Mouse (Mus musculus) CD8-positive naive resting alpha-beta T cell, adult 2 months (primary cell): ENCODE measurements around the gene Gpr155.

Source experiments
- DNase-seq, 2 experiments: peaks; one replicate each; pipeline ENCODE4 v3.0.0; 2022; ENCODE audit warnings: low read depth in 2 of 2, low spot score in 2 of 2

The Gpr155 gene

DNA sequence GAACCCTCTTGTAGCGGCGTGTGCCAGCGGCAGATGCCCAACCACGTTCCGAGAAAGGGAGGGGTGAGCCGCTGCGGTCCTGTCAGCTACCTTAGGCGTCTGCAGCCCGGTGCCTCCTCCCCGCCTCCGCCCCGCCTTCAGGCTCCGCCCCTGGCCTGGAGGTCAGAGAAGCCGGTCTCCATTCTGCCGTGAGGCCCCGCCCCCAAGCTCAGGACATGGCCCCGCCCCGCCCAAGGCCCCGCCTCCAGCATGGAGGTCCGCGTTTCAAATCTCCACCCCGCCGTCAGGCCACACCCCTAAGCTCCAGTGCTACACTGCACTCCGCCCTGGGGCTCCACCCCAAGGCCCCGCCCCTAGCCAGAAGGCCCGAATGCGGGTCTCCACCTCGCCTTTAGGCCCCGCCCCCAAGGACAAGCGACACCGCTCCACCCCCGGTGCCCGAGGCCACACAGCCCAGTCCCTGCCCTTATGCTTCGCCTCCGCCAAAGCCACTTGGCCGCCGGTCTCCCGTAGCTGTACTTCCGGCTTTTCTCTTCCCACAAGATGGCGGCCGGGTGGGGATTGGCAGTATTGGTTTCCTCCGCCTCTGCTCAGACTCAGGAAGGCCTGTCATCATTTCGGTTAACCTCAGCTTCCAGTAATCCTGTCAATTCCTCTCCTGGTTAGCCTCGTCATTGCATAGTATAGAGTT is at the start of gene Gpr155:
Gene Gpr155 (minus strand): TSS at position 217 of the 691 bp plus-strand sequence.
- peak; percentile 96 to 99 for DNase-seq

- no peak for DNase-seq
These were observed 49.5 kb upstream of the Gpr155 start for GRCm38 (mm10) chr2:73435847-73436246.

GRCm38 (mm10) chr2:73431959-73432396 is 45.6 kb upstream of the Gpr155 start:
- DNase-seq, result no peak

- DNase-seq, result no peak
These were observed 42.6 kb upstream of the Gpr155 start for GRCm38 (mm10) chr2:73428803-73429468.

- DNase-seq, result peak; percentile 40 to 58
These were observed 40.9 kb upstream of the Gpr155 start for GRCm38 (mm10) chr2:73427293-73427692.

- DNase-seq, result no peak
These were observed 39.5 kb upstream of the Gpr155 start for GRCm38 (mm10) chr2:73425822-73426221.

GRCm38 (mm10) chr2:73419730-73420129 is 33.4 kb upstream of the Gpr155 start:
- no peak for DNase-seq

- DNase-seq, result peak in 1 of 2 experiments; percentile 7
These were observed 32.9 kb upstream of the Gpr155 start for GRCm38 (mm10) chr2:73419285-73419684.

GRCm38 (mm10) chr2:73415892-73416291 is 29.5 kb upstream of the Gpr155 start:
- DNase-seq, result no peak

- no peak for DNase-seq
These were observed 23.7 kb upstream of the Gpr155 start for GRCm38 (mm10) chr2:73410076-73410475.

DNA sequence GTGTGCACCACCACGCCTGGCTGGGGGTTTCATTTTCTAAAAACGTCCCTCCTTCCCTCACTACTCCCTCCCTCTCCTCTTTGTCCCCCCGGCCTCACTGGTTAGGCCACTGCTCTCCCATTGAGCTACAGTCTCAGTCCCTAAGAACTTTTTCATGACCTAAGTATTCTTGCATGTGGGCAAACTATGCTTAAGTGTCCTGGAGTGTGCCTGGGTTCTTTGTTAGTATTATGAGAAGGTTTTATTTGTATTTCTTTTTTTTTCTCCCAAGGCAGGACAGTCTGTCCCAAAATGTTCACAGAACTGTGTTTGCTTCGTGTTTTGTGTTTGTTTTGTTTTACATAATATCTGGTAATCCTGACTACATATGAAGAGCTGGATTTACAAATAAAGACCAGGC is 21.3 kb upstream of the Gpr155 start:
- DNase-seq, result no peak

DNA sequence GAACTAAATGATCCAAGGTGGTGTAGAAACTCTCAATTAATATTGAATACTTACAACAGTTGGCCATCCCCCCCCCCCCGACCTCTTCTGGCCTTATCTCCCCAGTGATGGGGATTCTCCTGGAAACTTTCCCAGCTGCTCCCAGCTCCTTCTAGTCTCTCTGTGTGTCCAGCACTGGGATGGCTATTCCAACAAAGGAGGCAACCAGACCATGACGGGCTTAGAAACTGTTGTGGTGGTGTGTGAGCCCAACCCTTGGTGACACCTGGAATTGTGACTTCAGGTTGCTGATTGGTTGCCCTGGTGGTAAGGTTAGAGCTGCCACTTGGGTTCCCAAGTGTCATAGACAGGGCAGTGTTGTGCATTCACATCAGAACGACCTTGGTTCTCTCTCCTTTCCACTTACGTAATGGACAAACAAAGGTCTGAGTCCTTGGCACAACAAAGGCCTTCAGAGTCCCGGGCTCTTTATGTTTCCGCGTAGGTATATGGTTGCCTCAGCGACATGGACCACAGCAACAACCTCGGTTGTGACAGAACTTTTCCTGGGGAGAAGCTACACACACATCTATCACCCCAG is 20.1 kb upstream of the Gpr155 start:
- DNase-seq, result no peak

DNA sequence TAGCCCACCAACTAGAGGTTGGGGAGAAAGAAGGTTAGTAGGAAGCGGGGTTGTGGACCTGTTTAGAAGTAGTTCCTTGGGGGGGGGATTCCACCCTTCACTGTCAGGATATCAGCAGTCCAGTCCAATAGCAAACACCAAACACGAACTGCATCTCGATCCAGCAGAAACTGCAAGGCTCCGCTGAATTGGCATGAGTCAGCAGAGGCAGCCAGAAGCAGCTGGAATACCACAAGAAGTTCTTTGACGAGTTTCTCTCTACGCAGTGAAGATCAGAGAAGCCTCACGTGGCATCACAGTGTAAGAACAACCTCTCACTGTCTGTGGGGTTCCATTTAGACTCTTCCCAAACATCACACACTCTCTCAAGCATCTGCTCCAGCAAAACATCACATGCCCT is 18.6 kb upstream of the Gpr155 start:
- DNase-seq, result no peak

- no peak for DNase-seq
These were observed 18.1 kb upstream of the Gpr155 start for GRCm38 (mm10) chr2:73404442-73404841.

- no peak for DNase-seq
These were observed 17.1 kb upstream of the Gpr155 start for GRCm38 (mm10) chr2:73403385-73404013.

DNA sequence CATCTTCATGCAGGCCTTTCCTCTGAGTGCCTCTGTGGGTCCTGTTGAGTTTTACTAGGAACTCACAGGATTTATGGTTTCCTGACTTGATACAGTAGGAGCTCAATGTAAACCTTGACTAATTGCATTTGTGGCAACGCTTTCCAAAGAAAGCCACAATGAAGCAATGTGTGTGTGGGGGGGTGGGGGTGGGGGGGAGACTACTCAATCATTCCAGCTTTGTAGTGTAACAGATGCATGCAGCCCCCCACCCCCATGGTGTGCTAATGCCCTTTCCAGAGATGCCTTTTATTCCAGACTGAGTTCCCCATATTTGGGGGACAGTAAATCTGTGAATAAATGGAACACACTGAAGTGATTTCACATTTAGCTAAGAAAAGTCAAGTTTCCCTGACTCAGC is 15.3 kb upstream of the Gpr155 start:
- DNase-seq, result no peak

DNA sequence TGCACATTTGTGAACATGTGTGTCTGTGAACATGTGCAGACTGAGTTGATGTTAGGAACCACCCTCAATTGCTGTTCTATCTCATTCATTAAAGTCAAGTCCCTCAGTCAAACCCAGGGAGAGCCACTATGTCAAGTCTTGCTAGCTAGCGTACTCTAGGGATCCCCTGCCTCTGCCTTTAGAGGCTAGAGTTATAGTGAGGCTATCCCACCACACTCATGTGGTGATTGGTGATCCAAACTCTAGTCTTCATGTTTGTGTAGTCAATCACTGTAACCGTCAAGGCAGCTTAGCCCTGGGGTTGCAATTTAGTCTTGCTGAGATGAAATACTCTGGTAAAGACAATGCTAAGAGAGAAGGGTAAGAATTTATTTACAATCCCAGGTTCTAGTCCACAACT is 11.1 kb upstream of the Gpr155 start:
- no peak for DNase-seq

- DNase-seq, result no peak
These were observed 10.5 kb upstream of the Gpr155 start for GRCm38 (mm10) chr2:73396828-73397325.

DNA sequence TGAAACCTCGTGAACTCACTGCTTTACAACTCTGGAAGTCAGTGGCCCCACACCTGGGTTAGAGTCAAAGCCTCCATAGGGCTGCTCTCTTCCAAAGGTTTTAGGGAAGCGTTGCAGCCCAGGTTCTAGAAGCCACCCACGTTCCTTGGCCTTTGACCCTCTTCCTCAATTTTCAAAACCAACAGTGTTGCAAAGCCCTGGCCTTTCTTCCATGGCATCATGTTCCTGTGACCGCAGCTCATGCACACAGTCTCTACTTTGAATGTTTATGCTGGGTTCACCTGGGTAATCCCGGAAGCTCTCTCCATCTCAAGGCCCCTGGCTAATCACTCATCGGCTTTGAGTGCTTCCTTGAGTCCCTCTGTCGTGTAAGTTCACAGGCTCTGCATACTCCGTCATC is 9.1 kb upstream of the Gpr155 start:
- no peak for DNase-seq

DNA sequence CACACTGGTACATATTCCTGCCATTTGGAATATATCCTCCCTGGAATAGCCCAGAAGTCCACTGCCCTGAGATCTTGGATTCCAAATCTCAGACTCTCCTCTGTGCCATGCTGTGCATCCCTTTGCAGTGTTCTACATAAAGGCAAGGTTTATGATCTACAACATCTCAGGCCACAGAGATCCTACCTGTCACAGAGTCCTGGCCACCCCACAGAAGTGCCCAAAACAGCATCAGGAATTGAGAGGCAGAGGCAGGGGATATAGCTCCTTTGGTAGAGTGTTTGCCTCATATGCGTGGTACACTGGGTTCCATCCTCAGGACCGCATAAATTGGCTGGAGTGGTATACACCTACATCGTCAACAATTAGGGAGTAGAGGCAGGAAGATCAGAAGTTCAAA is 8.1 kb upstream of the Gpr155 start:
- DNase-seq, result no peak

DNA sequence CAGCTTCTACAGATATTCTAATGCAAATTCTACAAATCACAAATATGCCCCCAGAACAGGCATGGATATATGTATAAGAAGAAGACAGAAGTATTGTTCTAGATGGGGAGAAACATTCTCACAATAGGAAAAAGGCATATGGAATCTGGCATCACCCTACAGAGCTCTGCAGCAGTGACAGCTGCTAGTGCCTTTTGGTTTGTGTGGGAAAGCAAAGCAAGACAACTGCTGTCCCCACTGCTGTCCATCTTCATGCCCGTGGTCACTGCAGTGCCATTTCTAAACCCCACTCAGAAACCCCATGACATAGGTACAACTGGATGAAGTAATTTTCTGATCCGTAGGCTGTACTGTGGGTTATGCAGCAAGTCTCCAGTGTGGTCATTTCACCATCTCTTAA is 6.4 kb upstream of the Gpr155 start:
- DNase-seq, result no peak

DNA sequence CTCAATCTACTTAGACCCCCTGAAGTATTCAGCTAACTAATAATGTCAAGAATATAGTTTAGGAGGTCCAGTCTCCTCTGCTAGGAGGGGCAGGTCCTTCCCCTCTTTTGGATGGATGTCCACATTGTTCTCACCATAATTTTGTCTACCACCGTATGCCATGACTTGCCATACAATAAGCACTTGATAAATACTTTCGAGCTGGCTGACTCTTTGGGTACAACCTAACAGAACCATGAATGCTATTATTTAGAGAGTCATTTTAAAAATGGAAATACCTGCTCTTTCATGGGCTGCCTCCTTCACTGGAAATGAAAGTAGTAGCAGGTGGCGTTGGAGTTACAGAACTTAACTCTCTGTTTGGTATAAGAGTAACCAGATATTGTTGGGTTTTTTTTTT is 3.6 kb upstream of the Gpr155 start:
- DNase-seq, result no peak
